Mouse (Mus musculus) layer of hippocampus, adult 18-20 months (tissue): ENCODE measurements around the gene Lrrc7. TPM values are rescaled to one million over a fixed set of nuclear protein-coding genes. Genes with fewer than 3 reads are reported as not detected.

Experiments
- DNase-seq, 2 experiments: peaks; one replicate each; pipeline ENCODE4 v3.0.0; 2022; ENCODE audit warnings: low spot score in 2 of 2
- long read RNA-seq: library from polyadenylated mRNA; stranded (forward); transcript quantifications from one replicate; pipeline ENCODE4 v2.0.0, GENCODE M21; 2021
- total RNA-seq, 2 experiments: library from RNA; stranded (reverse); gene quantifications; 2 replicates each; pipeline ENCODE4 v1.2.3; 2021

Lrrc7 gene
- total RNA-seq = 100 to 1,000 TPM; 102 to 112 TPM
- long read RNA-seq, full-length matches to known transcripts = 6 of 25 reads
- long read RNA-seq, partial matches to known transcripts = 5 of 25 reads
- long read RNA-seq, other reads (novel, unspliced or antisense) = 14 of 25 reads

GRCm38 (mm10) chr3:158561987-158562360 is at the start of gene Lrrc7:
Lrrc7 (minus strand) TSS chr3:158562221.
- peak; percentile 76 to 87 for DNase-seq

DNA sequence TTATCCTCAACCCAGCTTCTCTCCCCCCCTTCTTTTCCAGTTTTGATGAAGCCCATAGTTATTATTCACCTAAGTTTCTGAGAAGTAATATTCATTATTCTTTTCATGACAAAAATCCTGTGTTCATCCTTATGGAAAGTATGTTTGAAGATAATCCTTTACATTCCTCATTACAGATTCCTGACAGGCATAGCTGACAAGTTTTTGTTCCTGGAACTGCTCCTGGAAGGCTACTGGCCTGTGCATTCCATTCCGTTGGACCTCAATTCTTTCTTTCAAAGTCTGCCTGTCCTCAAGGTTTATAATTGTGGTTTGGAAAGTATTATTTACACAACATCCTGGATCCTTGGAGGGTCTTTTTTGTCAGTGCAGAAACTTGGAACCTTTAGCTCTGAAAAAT is 45.0 kb upstream of the Lrrc7 start:
- DNase-seq = no peak

DNA sequence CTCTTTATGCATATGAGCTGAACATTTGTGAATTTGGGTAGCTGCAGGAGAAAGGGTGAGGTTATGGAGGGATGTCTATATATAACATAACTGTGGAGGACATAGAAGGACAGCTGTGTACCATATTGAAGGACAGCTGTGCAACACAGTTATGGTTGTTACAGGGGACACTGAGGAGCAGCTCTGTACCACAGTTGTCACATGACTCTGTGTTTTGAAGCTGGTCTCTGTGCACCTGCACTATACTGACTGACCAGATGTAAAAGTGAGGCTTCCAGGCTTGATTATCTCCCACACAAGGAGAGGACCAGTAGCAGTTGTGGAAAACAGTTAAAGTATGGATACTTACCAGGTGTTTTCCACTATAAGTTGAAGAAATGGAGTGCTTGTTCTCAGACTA is 43.3 kb upstream of the Lrrc7 start:
- DNase-seq = no peak

GRCm38 (mm10) chr3:158561256-158561986 is 600 bp downstream of the Lrrc7 start:
- DNase-seq = peak; percentile 57 to 67

DNA sequence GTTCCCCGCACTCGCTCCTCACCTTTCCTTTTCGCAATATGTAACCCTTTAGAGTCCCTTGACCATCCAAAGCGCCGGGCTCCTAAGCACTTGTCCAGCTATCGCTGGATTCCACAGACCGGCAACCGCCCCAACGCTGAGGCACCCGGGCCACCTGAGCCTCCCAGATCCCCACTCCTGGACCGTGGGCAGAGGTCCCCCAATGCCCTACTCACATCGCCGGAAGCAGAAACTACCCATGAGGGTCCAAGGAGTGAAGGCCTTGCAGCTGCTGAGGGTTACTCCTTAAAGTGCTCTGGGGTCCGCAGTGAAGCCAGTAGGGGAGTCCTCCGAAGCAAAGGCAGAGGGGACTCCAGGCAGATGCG is 1.1 kb downstream of the Lrrc7 start:
- peak; percentile 10 to 44 for DNase-seq

- peak; percentile 72 to 88 for DNase-seq
These were observed 2.0 kb downstream of the Lrrc7 start for GRCm38 (mm10) chr3:158559691-158560650.

GRCm38 (mm10) chr3:158559131-158559658 is 2.8 kb downstream of the Lrrc7 start:
- DNase-seq = no peak

GRCm38 (mm10) chr3:158558631-158559030 is 3.4 kb downstream of the Lrrc7 start:
- peak; percentile 42 to 60 for DNase-seq

DNA sequence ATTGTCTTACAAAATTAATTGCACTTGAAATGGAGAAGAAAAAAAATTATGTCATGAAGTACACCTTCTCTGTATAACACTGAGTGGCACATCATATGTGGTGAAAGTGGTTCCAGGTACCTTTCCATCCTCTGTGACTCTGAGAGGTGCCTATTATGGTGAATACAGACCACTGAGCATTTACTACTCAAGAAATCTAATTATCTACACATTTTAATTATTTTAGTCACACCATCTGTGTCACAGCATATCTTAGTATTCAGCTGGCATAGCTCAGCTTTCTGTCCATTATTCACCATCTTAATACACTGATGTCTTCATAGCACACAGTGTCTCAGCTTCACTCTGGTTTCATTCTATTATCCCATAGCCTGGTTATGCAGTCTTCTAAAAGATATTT is 7.7 kb downstream of the Lrrc7 start:
- DNase-seq = no peak

DNA sequence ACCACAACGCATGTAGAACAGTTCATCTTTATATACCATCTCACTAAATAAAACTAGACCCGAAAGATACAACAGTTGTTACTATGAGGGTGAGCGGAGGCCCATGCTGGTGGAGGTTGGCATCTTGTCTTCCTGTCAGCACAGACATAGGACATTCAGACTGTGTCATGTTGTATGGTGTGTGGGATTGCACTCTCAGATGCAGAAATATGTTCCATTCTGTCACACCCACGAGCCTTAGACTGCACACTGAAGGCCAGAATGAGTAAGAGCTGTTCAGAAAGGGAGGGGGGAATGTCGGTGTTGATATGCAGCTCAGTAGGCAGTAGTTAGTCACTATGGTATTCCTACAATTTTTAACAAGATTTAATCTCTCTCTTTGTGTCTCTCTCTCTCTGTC is 9.9 kb downstream of the Lrrc7 start:
- peak; percentile 71 to 90 for DNase-seq

DNA sequence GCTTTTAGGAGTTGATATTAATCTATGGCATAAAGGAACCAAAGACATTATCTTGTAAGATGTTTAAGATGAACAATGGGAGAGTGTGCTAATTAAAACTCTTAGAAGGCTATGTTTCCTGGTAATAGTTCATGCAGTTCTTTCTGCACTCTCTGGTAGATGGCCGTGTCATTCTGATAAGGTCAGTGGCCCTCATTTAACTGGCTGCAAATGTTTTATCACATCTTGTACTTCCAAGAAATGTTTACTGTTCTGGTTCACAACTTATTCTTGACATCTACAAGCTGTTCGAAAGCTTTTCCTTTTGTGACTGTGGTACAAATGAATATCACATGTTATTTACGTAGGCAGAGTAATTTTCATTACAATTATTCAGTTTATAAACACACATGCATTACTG is 18.5 kb downstream of the Lrrc7 start:
- DNase-seq = no peak

- DNase-seq = no peak
These were observed 29.2 kb downstream of the Lrrc7 start for GRCm38 (mm10) chr3:158532859-158533258.

DNA sequence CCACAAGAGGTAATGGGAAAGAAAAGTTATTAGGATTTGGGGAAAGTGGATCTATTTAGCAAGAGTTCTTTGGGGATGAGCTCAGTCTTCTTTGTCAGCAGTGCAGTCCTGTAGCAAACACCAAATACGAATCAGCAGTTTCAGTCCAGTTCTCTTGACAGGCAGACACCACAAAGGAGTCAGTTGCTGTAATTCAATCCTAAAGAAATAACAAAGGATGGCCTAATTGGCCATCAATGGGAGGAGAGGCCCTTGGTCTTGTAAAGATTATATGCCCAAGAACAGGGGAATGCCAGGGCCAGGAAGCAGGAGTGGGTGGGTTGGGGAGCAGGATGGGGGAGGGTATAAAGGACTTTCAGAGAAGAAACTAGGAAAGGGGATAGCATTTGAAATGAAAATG is 33.5 kb downstream of the Lrrc7 start:
- no peak for DNase-seq

GRCm38 (mm10) chr3:158493730-158494129 is 68.3 kb downstream of the Lrrc7 start:
- no peak for DNase-seq

DNA sequence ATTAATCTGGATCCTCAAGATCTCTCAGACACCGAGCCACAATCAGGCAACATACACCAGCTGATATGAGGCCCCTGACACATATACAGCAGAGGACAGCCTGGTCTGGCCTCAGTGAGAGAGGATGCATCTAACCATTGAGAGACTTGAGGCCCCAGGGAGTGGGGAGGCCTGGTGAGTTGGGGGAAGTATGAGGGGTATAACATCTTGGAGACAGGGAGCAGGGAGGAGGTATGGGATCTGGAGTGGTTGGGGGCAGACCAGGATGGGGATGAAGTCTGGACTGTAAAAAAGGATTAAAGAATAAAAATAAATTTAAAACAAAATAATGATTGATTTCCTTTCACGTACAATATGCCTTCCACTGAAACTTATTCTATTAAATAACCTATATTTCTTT is 82.3 kb downstream of the Lrrc7 start:
- no peak for DNase-seq

DNA sequence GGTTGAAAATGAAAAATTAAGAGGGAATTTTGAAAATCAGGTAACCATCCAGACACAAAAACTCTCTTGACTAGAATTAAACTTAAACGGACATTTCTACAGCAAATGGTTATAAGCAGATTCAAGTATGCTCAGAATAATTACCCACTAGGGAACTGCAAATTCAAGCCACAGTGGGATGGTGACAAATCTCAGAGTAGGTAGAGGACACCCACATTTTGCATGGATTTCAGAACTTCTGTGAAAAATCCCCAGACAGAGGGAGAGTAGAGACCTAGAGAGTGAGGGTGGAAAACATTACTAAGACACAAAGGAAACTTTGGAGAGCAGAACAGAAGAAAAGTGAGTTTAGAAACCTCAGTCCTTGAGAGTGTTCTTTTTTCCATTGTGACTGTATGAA is 161.4 kb downstream of the Lrrc7 start:
- no peak for DNase-seq

GRCm38 (mm10) chr3:158391534-158391933 is 170.5 kb downstream of the Lrrc7 start:
- DNase-seq = peak in 1 of 2 experiments; percentile 67

GRCm38 (mm10) chr3:158388076-158388454 is 174.0 kb downstream of the Lrrc7 start:
- no peak for DNase-seq

- no peak for DNase-seq
These were observed 174.5 kb downstream of the Lrrc7 start for GRCm38 (mm10) chr3:158387413-158388075.

DNA sequence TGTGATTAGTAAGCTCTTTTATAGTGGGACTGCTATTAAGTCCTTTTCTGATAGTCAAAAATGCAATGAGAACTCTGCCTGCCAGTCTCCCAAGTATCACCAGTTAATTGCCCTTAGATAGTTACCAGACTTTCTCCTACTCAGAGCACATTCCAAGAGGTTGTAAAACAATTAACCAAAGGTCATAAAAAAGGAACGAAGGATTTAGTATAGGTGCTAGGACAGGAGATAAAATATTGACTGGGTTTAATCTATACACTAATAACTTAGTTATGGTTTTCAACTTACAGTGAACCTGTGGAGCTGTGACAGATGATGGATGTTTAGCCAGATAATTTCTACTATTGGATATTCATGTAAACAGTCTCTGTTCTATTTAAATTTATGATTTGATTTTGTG is 175.2 kb downstream of the Lrrc7 start:
- no peak for DNase-seq

DNA sequence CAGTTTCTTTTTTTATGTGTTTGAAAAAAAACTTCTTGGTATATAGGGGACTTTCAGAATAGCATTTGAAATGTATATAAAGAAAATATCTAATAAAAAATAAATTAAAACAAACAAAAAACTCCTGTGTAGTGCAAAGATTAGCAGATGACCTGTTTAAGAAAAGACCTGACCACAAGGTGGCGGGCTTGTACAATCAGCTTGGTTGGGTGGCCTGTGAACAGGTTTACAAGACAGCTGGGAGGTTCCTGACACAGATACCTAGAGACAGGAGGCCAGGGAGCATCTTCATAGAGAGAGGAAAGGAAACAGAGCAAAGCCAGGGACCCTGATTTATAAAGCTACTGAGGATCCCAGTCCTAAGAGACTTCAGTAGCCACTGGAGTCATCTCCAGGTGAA is 186.1 kb downstream of the Lrrc7 start:
- DNase-seq = no peak
